Mouse (Mus musculus) midbrain, embryonic 10.5 days (tissue): ENCODE measurements around the gene Gm6169. TPM values are rescaled to one million over a fixed set of nuclear protein-coding genes. Genes with fewer than 3 reads are reported as not detected.
"Not testable (repeated sequence)": the region's sequence is repeated elsewhere in the genome, so short reads cannot be mapped to it uniquely, and the experiment has no call there.

Experiments used
- DNase-seq: peaks from one replicate; pipeline ENCODE4 v3.0.0-alpha.2; 2017; ENCODE audit warnings: low spot score
- H3K27ac ChIP-seq: fragments of 300-500 bp; sonication (generic); replicated peaks from 2 replicates; pipeline ENCODE4 v1.5.1; 2016; ENCODE audit warnings: mild to moderate bottlenecking
- H3K27me3 ChIP-seq: fragments of 300-500 bp; sonication (generic); 2 replicates; pipeline ENCODE4 v1.6.1; 2016; ENCODE audit warnings: low read depth, mild to moderate bottlenecking; ENCODE audit not compliant: poor library complexity, severe bottlenecking
- H3K36me3 ChIP-seq: fragments of 300-500 bp; sonication (generic); 2 replicates; pipeline ENCODE4 v1.6.1; 2016; ENCODE audit warnings: mild to moderate bottlenecking, moderate library complexity
- H3K4me1 ChIP-seq: fragments of 300-500 bp; sonication (generic); 2 replicates; pipeline ENCODE4 v1.6.1; 2016
- H3K4me3 ChIP-seq: fragments of 300-500 bp; sonication (generic); 2 replicates; pipeline ENCODE4 v1.5.1; 2016; ENCODE audit warnings: mild to moderate bottlenecking, moderate library complexity
- H3K9me3 ChIP-seq: fragments of 300-500 bp; sonication (generic); replicated peaks from 2 replicates; pipeline ENCODE4 v1.6.1; 2016; ENCODE audit warnings: mild to moderate bottlenecking
- WGBS: fragments of 180-500 bp; shearing (Covaris S2); methylation state at CpG from one replicate; pipeline ENCODE4 v1.1.7; 2016; 5-methylcytosine and 5-hydroxymethylcytosine counted together
- polyA plus RNA-seq: library from polyadenylated mRNA; unstranded; fragments of >200 nt; fragmentation: Nextera tagmentation; extraction: Ambion mirVana; gene quantifications from 2 replicates; pipeline ENCODE4 v1.2.1, GENCODE M21; 2016

Gene Gm6169
- polyA plus RNA-seq, 1 experiment from 2014 or later = 1.8 TPM

- no peaks in the 10 kb centered on the region for H3K9me3 ChIP-seq
- no peaks in the 10 kb centered on the region for H3K36me3 ChIP-seq
- peak; percentile 31 for DNase-seq
- peak within 1 kb of the TSS; percentile 76 for H3K27ac ChIP-seq
- peaks cover 50% of the 10 kb centered on the region for H3K27me3 ChIP-seq
- peaks cover 39% of the 10 kb centered on the region for H3K4me1 ChIP-seq
- WGBS = 22% methylated on average over 15 of the region's 15 CpGs
- peak within 1 kb of the TSS; percentile 23 for H3K4me3 ChIP-seq
Observed at GRCm38 (mm10) chr13:97066649-97067550, 32.1 kb downstream of the Gm6169 start, which contains the start of gene Fam169a. Fam169a (plus strand) TSS chr13:97067286.

- not testable (repeated sequence) for DNase-seq, H3K4me3 ChIP-seq, H3K9me3 ChIP-seq, H3K36me3 ChIP-seq
- Histone ChIP-seq H3K27me3 (peaks cover 42% of the 10 kb centered on the region), H3K27ac (peak overlapping the region; percentile 57; the same call in 1 of the 2 replicates), H3K4me1 (peaks cover 32% of the 10 kb centered on the region)
- WGBS = 50% methylated on average over 18 of the region's 18 CpGs
Observed at GRCm38 (mm10) chr13:97064844-97065621, 34.0 kb downstream of the Gm6169 start.

GRCm38 (mm10) chr13:97064413-97064812 lies 34.6 kb downstream of the Gm6169 start:
- no peak for DNase-seq
- Histone ChIP-seq H3K27ac (peak overlapping the region; percentile 57; the same call in 1 of the 2 replicates), H3K36me3 (no peaks in the 10 kb centered on the region), H3K9me3 (no peaks in the 10 kb centered on the region), H3K4me1 (peaks cover 32% of the 10 kb centered on the region), H3K4me3 (no peak overlapping the region), H3K27me3 (peaks cover 36% of the 10 kb centered on the region)
- 64% methylated on average over 3 of the region's 3 CpGs for WGBS

- no peak for DNase-seq
- no peak overlapping the region for H3K27ac ChIP-seq
- H3K4me3 ChIP-seq = no peak overlapping the region
- 91% methylated on average over 2 of the region's 2 CpGs for WGBS
- H3K27me3 ChIP-seq = peaks cover 30% of the 10 kb centered on the region
- peaks cover 32% of the 10 kb centered on the region for H3K4me1 ChIP-seq
- no peaks in the 10 kb centered on the region for H3K36me3 ChIP-seq
- no peaks in the 10 kb centered on the region for H3K9me3 ChIP-seq
Observed at GRCm38 (mm10) chr13:97063431-97063830, 35.6 kb downstream of the Gm6169 start.

- Histone ChIP-seq H3K4me3 (no peak overlapping the region), H3K36me3 (no peaks in the 10 kb centered on the region), H3K4me1 (peaks cover 20% of the 10 kb centered on the region), H3K27ac (no peak overlapping the region), H3K27me3 (peaks cover 22% of the 10 kb centered on the region), H3K9me3 (no peaks in the 10 kb centered on the region)
- DNase-seq = no peak
- 89% methylated on average over 3 of the region's 3 CpGs for WGBS
Observed at GRCm38 (mm10) chr13:97062151-97062550, 36.9 kb downstream of the Gm6169 start.

GRCm38 (mm10) chr13:97060331-97060730 lies 38.7 kb downstream of the Gm6169 start:
- H3K36me3 ChIP-seq = no peaks in the 10 kb centered on the region
- H3K9me3 ChIP-seq = no peaks in the 10 kb centered on the region
- no peak for DNase-seq
- H3K4me1 ChIP-seq = peaks cover 11% of the 10 kb centered on the region
- H3K4me3 ChIP-seq = no peak overlapping the region
- peaks cover 10% of the 10 kb centered on the region; the same call in 1 of the 2 replicates for H3K27me3 ChIP-seq
- no peak overlapping the region for H3K27ac ChIP-seq
- WGBS = 77% methylated on average over 8 of the region's 8 CpGs

- H3K36me3 ChIP-seq = no peaks in the 10 kb centered on the region
- DNase-seq = no peak
- peaks cover 8% of the 10 kb centered on the region for H3K4me1 ChIP-seq
- H3K27ac ChIP-seq = no peak overlapping the region
- peaks cover 9% of the 10 kb centered on the region; the same call in 1 of the 2 replicates for H3K27me3 ChIP-seq
- no peak overlapping the region for H3K4me3 ChIP-seq
- H3K9me3 ChIP-seq = no peaks in the 10 kb centered on the region
- WGBS = 91% methylated on average over 6 of the region's 6 CpGs
Observed at GRCm38 (mm10) chr13:97059746-97060145, 39.3 kb downstream of the Gm6169 start.

GRCm38 (mm10) chr13:97057817-97058216 lies 41.2 kb downstream of the Gm6169 start:
- no peak for DNase-seq
- Histone ChIP-seq H3K27me3 (no peaks in the 10 kb centered on the region), H3K36me3 (no peaks in the 10 kb centered on the region), H3K9me3 (no peaks in the 10 kb centered on the region), H3K4me1 (no peaks in the 10 kb centered on the region), H3K27ac (no peak overlapping the region), H3K4me3 (no peak overlapping the region)
- 58% methylated on average over 4 of the region's 4 CpGs for WGBS

- no peaks in the 10 kb centered on the region for H3K9me3 ChIP-seq
- 85% methylated on average over 8 of the region's 8 CpGs for WGBS
- no peak overlapping the region for H3K4me3 ChIP-seq
- no peak for DNase-seq
- H3K27ac ChIP-seq = no peak overlapping the region
- no peaks in the 10 kb centered on the region for H3K27me3 ChIP-seq
- H3K4me1 ChIP-seq = no peaks in the 10 kb centered on the region
- H3K36me3 ChIP-seq = no peaks in the 10 kb centered on the region
Observed at GRCm38 (mm10) chr13:97053844-97054243, 45.2 kb downstream of the Gm6169 start.

- H3K27ac ChIP-seq = no peak overlapping the region
- no peaks in the 10 kb centered on the region for H3K27me3 ChIP-seq
- no peaks in the 10 kb centered on the region for H3K4me1 ChIP-seq
- DNase-seq = peak; percentile 73
- no peak overlapping the region for H3K4me3 ChIP-seq
- WGBS = 20% methylated on average over 11 of the region's 11 CpGs
- H3K9me3 ChIP-seq = no peaks in the 10 kb centered on the region
- no peaks in the 10 kb centered on the region for H3K36me3 ChIP-seq
Observed at GRCm38 (mm10) chr13:97052667-97053066, 46.4 kb downstream of the Gm6169 start.

GRCm38 (mm10) chr13:97051158-97051557 lies 47.9 kb downstream of the Gm6169 start:
- Histone ChIP-seq H3K27me3 (no peaks in the 10 kb centered on the region), H3K4me3 (no peak overlapping the region), H3K9me3 (no peaks in the 10 kb centered on the region), H3K27ac (no peak overlapping the region), H3K36me3 (no peaks in the 10 kb centered on the region), H3K4me1 (no peaks in the 10 kb centered on the region)
- no peak for DNase-seq
- 83% methylated on average over 6 of the region's 6 CpGs for WGBS
